Mouse (Mus musculus) layer of hippocampus, postnatal 36 days (tissue): Measurements from ENCODE around the gene Gm42674. TPM values are rescaled to one million over a fixed set of nuclear protein-coding genes. Genes with fewer than 3 reads are reported as not detected.
A peak's percentile ranks its signal among the peaks of the same experiment; 100 is the strongest.

Source experiments
- DNase-seq, 2 experiments: peaks; one replicate each; pipeline ENCODE4 v3.0.0; 2022
- total RNA-seq, 2 experiments: library from RNA; stranded (reverse); gene quantifications; 2 replicates each; pipeline ENCODE4 v1.2.3; 2021

Gene Gm42674
- total RNA-seq, 2 experiments from 2014 or later = not detected

DNA sequence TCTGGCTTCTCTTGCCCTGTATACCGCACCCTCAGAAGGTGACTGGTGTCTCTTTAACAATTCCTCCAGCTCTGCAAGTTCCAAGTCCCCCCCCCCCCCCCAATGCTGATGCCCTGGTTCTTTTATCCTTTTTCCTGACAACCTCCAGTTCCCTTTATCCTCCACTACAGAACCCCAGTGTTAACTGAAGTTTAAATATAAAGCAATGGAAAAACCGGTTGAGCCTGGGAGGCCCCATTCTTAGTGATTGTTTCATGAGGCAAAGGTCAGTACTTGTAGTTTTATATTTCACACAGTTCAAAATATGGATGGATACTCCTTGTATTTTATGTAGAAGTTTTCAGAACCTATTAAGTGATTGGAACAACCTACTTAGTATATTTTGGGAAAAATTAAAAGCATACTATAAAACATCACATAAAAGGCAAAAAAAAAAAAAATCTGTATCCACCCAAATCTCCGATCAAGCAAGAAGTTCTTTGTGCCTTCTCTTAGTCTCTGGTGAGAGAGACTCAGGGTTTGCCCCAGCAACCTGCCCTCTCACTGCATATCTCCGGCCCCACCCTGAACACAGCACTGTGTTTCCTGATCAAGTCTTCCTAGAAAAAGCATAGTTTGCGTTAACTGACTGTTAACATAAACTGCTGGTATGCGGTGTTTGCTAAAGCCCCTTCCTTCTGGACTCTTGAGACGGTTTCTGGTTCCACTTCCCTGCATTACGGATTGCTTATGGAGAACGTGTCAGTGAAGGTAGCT, 24.7 kb downstream of the Gm42674 start:
- DNase-seq = no peak

DNA sequence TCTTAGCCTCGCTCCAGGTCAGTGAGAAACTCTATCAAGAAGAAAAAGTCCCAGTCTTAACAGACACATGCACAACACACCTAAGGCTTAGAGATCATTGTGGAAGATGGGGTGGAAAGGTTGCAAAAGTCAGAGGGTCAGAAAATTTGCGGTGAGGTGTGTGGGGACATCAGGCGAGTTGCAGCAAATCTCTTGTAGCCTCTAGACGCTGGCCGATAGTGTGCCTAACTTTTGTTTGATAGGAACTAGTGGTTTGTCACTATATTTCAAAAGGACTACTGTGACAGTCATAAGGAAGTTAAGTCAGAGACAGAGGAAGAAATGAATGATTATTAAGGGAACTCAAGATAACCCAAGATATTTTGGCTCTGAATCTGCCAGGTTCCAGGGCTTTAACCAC, 25.7 kb downstream of the Gm42674 start:
- DNase-seq = no peak

- no peak for DNase-seq
Observed at GRCm38 (mm10) chr3:90627807-90628206, 26.1 kb downstream of the Gm42674 start.

GRCm38 (mm10) chr3:90629298-90629697, 27.6 kb downstream of the Gm42674 start:
- DNase-seq = no peak

GRCm38 (mm10) chr3:90631984-90632383, 30.3 kb downstream of the Gm42674 start:
- DNase-seq = no peak

DNA sequence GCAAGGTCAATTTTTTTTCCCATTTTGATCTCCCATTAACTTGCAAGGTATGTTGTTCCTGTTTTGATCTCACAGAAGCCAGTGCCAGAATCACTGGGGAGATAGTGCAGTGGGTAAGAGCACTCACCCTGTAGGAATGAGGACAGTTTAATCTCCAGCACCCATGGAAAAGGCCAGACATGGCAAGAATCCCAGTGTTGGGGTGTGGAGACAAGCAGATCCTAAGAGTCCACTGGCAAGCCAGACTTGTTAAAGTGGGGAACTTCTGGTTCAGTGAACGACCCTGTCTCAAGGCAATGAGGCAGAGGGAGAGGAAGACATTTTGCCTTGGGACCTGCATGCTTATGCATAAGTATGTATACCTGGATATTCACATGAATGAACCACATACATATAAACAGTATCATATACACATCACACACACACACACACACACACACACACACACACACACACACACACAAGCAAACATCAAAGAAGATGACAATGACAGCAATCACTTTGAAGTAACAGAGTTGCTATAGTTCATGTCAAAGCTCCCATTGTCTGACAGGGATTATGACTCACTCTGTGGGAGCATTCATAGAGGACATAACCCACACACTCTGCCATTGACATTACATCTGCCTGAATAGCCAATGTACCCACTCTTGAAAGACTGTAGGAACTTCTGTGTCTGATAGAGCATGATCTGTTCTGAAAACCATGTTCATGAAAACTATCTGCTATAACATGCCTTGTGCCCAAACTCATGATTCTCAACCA, 37.0 kb downstream of the Gm42674 start:
- no peak for DNase-seq

GRCm38 (mm10) chr3:90639511-90640154, 37.9 kb downstream of the Gm42674 start:
- no peak for DNase-seq

DNA sequence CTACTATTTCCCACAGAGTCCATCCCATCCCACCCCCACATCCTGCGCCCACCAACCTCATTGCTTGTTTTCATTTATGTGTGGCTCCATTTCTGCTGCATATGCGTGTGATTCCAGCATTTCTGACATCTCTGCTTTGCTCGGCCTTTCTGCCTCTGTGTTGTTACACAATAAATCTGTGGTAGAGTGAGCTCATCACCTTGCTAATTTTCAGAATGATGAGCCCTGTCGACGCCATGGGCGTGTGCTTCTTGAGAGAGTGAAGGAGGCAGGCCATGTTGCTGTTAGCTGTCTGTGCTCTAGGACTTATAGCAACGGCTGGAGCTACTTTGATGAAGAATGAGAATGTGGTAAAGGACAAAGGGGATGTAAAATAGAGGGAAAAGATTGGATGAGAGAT, 39.3 kb downstream of the Gm42674 start:
- no peak for DNase-seq

DNA sequence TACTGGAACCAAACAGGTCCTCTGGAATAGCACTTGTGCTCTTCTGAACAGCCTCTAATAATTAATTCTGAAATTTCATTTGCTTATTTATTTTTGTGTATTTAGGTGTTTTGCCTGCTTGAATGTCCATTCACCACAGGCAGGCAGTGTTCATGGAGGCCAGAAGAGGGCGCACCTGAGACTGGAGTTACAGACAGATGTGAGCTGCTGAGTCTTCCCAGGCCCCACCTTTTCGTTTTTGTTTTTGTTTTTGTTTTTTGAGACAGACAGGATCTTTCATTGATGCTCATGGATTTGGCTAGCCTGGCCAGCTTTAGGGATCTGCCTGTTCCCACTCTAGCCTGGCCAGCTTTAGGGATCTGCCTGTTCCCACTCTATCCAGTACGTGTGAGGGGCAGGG, 42.5 kb downstream of the Gm42674 start:
- DNase-seq = peak in 1 of 2 experiments; percentile 16

DNA sequence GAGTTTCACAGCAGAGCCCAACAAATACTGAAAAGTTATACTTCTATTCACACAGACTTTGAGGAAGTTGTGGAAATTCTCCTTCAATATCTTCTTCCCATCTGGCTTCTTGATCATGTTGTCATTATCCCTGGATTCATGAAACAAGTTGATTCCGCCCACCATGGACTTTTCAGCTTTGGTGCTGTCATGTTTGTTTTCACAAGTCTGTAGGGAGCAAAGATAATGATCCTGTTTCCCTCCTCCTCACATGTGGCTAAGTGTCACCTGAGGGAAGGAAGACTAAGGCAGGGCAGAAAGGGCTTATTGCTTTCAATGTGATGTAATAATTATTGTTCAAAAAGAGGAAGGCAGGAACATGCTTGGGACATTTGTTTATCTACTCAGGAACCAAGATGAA, 45.6 kb downstream of the Gm42674 start:
- no peak for DNase-seq

DNA sequence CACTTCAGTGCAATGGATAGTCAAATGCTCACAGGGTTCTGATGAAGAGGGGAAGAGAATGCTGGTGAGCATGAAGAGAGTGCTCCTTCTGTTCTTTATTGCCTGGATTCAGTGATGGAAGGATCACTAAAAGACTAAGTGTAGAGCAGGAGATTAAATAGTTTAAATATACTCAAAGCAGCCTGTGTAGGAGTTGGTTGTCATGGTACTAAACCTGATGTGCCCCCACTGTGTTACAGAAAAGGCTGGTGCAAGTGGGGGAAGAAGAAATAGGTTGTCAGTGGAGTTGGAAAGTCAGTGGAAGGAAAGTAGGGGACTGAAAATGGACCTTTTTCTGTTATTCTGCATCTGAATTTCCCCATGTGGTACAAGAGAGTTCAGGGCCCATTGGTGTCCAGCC, 47.3 kb downstream of the Gm42674 start:
- DNase-seq = no peak

- DNase-seq = no peak
Observed at GRCm38 (mm10) chr3:90649832-90650231, 48.1 kb downstream of the Gm42674 start.

DNA sequence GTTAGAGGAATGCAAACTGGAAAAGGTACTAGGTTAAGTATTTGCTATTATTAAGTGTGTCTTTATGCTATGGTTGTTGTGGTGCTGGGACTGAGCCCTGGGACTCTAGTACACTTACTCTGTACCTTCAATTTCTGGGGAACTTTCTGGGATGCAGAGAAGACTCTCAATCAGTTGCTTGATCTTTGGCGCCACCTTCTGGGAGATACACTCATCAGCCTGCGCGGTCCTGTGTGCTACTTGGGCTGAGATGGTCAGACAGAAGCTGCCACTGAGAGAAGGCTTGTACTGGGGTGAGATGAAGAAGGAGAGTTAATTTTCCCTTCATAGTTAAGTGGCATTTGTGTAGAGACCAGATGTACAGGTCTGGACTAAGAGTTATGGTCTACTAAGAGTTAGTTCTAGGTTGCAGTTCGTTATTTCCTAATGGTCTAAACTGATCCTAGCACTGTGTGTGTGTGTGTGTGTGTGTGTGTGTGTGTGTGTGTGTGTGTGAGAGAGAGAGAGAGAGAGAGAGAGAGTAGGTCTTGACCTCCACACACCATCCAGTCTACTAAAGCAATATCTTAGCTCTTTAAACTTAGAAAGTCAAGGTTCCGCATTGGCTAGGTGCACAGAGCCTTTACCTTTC, 51.3 kb downstream of the Gm42674 start:
- peak; percentile 66 to 75 for DNase-seq

DNA sequence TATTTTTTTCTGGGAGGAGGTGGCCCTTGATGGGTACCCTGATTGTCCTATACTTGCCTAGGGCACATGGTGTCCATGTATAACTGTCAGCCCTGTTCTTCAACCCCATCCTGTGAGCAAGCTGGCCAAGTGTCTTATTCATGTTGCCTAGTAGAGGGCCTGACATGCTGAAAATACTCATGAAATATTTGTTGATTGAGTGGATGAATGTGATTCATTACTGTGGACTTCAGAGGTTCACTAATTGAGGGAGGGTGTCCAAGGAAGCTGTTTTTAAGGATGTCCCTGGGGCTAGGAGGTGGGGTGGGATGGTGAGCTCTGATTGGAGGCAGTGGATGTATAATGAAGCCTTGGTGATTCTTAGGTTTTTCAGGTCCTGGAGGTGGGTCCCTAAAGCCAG, 52.0 kb downstream of the Gm42674 start, which contains the start of gene S100a7a:
Gene S100a7a (plus strand): TSS at position 301 of the 400 bp plus-strand sequence.
- DNase-seq = no peak

Other genes with a start within 250 kb of the Gm42674 start
- 10 to 100 TPM; 13.9 to 25.2 TPM for gene Slc27a3, start 212.0 kb upstream of the Gm42674 start, total RNA-seq
- 10 to 100 TPM; 78.2 to 80.4 TPM for gene Ints3, start 168.3 kb upstream of the Gm42674 start, total RNA-seq
- gene Npr1, start 136.0 kb upstream of the Gm42674 start, total RNA-seq = 1 to 10 TPM; 4.6 to 6.1 TPM
- gene Ilf2, start 125.8 kb upstream of the Gm42674 start, total RNA-seq = 10 to 100 TPM; 83.0 to 83.8 TPM
- 10 to 100 TPM; 49.8 to 50.8 TPM for gene Snapin, start 110.9 kb upstream of the Gm42674 start, total RNA-seq
- gene Chtop, start 92.4 kb upstream of the Gm42674 start, total RNA-seq = 100 to 1,000 TPM; 145 to 152 TPM
- 10 to 100 TPM; 95.5 to 98.7 TPM for gene S100a1, start 87.5 kb upstream of the Gm42674 start, total RNA-seq
- gene S100a13, start 87.5 kb upstream of the Gm42674 start, total RNA-seq = 10 to 100 TPM; 21.1 to 26.4 TPM
- gene S100a14, start 75.0 kb upstream of the Gm42674 start, total RNA-seq = under 1 TPM; 0.53 to 0.67 TPM
- gene S100a16, start 64.7 kb upstream of the Gm42674 start, total RNA-seq = 10 to 100 TPM; 82.5 to 96.2 TPM
- 1 to 10 TPM; 1.1 to 1.4 TPM for gene S100a3, start 41.3 kb upstream of the Gm42674 start, total RNA-seq
- gene S100a2, start 11.7 kb upstream of the Gm42674 start, total RNA-seq = not detected
- 1 to 10 TPM; 2.7 to 3.8 TPM for gene S100a4, start 1.9 kb downstream of the Gm42674 start, total RNA-seq
- gene S100a5, start 6.6 kb downstream of the Gm42674 start, total RNA-seq = not detected
- 10 to 100 TPM; 18.8 to 23.5 TPM for gene S100a6, start 11.0 kb downstream of the Gm42674 start, total RNA-seq
- gene S100a7a, start 52.1 kb downstream of the Gm42674 start, total RNA-seq = under 1 TPM; 0.61 to 0.62 TPM
- under 1 TPM in 1 of 2 experiments, not detected in 1; 0.91 TPM for gene S100a8, start 67.1 kb downstream of the Gm42674 start, total RNA-seq
- under 1 TPM in 1 of 2 experiments, not detected in 1; 0.86 TPM for gene S100a9, start 93.8 kb downstream of the Gm42674 start, total RNA-seq
- gene Pglyrp4, start 125.0 kb downstream of the Gm42674 start, total RNA-seq = not detected
- not detected for gene Gm5849, start 176.0 kb downstream of the Gm42674 start, total RNA-seq